Mouse (Mus musculus): ENCODE measurements around the gene Apol10b. TPM values are rescaled to one million over a fixed set of nuclear protein-coding genes. Genes with fewer than 3 reads are reported as not detected.
"Not testable (repeated sequence)": the region's sequence is repeated elsewhere in the genome, so short reads cannot be mapped to it uniquely, and the experiment has no call there.

Gene Apol10b
- polyA plus RNA-seq, 1 experiment, result 1.6 TPM

GRCm38 (mm10) chr15:77578801-77579200 lies 17.1 kb downstream of the Apol10b start:
- no peaks in the 10 kb centered on the region for H3K36me3 ChIP-seq (ENCODE audit: control insufficient read depth, insufficient read depth)
- no peaks in the 10 kb centered on the region for H3K27me3 ChIP-seq (ENCODE audit: control insufficient read depth, insufficient read depth, insufficient read length)
- H3ac ChIP-seq (ENCODE audit: control insufficient read depth, insufficient read length), result no peak overlapping the region
- no peak overlapping the region for H3K4me2 ChIP-seq (ENCODE audit: low read depth)
- H3K79me2 ChIP-seq (ENCODE audit: control insufficient read depth, insufficient read depth), result no peaks in the 10 kb centered on the region
- TF ChIP-seq MYOG (IDR thresholded peaks at IDR 0.05; ENCODE audit: control insufficient read depth in 1 of 3, insufficient read depth in 1 of 3, insufficient read length in 2 of 3, low read depth in 2 of 3), result no peak
- TF ChIP-seq USF1 (IDR thresholded peaks at IDR 0.05; ENCODE audit: low read depth), result no peak
- TF ChIP-seq MYOD1 (IDR thresholded peaks at IDR 0.05; ENCODE audit: control insufficient read depth in 1 of 3, insufficient read length in 2 of 3, low read depth in 2 of 3), result no peak
- TF ChIP-seq POLR2A (IDR thresholded peaks at IDR 0.05; ENCODE audit: insufficient read length, low read depth), result no peak
- no peak for TF ChIP-seq E2F4 (IDR thresholded peaks at IDR 0.05; ENCODE audit: insufficient read depth)
- TF ChIP-seq SRF (IDR thresholded peaks at IDR 0.05; ENCODE audit: control insufficient read depth, insufficient read length, low read depth), result no peak
- TF ChIP-seq CEBPB (IDR thresholded peaks at IDR 0.05; ENCODE audit: insufficient read depth, poor library complexity, severe bottlenecking), result no peak
- TF ChIP-seq TCF12 (IDR thresholded peaks at IDR 0.05; ENCODE audit: insufficient read depth, poor library complexity, severe bottlenecking), result no peak
- no peak for TF ChIP-seq POLR2AphosphoS2 (IDR thresholded peaks at IDR 0.05; ENCODE audit: insufficient read length, low read depth)
- no peak for TF ChIP-seq REST (IDR thresholded peaks at IDR 0.05; ENCODE audit: insufficient read depth, insufficient read length)
- TF ChIP-seq TCF3 (IDR thresholded peaks at IDR 0.05; ENCODE audit: insufficient read length, low read depth), result no peak
- TF ChIP-seq MAX (IDR thresholded peaks at IDR 0.05; ENCODE audit: low read depth), result no peak
- H3K4me3 ChIP-seq, result no peak overlapping the region

- peaks cover 13% of the 10 kb centered on the region for H3K27me3 ChIP-seq (ENCODE audit: control insufficient read depth, insufficient read depth, insufficient read length)
- H3K36me3 ChIP-seq (ENCODE audit: control insufficient read depth, insufficient read depth), result no peaks in the 10 kb centered on the region
- H3K4me2 ChIP-seq (ENCODE audit: low read depth), result no peak overlapping the region
- no peak for TF ChIP-seq TCF12 (IDR thresholded peaks at IDR 0.05; ENCODE audit: insufficient read depth, poor library complexity, severe bottlenecking)
- TF ChIP-seq REST (IDR thresholded peaks at IDR 0.05; ENCODE audit: insufficient read depth, insufficient read length), result no peak
- TF ChIP-seq POLR2AphosphoS2 (IDR thresholded peaks at IDR 0.05; ENCODE audit: insufficient read length, low read depth), result no peak
- TF ChIP-seq MAX (IDR thresholded peaks at IDR 0.05; ENCODE audit: low read depth), result no peak
- TF ChIP-seq MYOD1 (IDR thresholded peaks at IDR 0.05; ENCODE audit: control insufficient read depth in 1 of 3, insufficient read length in 2 of 3, low read depth in 2 of 3), result no peak
- no peak for TF ChIP-seq POLR2A (IDR thresholded peaks at IDR 0.05; ENCODE audit: insufficient read length, low read depth)
- TF ChIP-seq MYOG (IDR thresholded peaks at IDR 0.05; ENCODE audit: control insufficient read depth in 1 of 3, insufficient read depth in 1 of 3, insufficient read length in 2 of 3, low read depth in 2 of 3), result no peak
- no peak for TF ChIP-seq CEBPB (IDR thresholded peaks at IDR 0.05; ENCODE audit: insufficient read depth, poor library complexity, severe bottlenecking)
- TF ChIP-seq TCF3 (IDR thresholded peaks at IDR 0.05; ENCODE audit: insufficient read length, low read depth), result no peak
- no peak overlapping the region for H3K4me3 ChIP-seq
- H3ac ChIP-seq (ENCODE audit: control insufficient read depth, insufficient read length), result no peak overlapping the region
- H3K79me2 ChIP-seq (ENCODE audit: control insufficient read depth, insufficient read depth), result no peaks in the 10 kb centered on the region
Measured at GRCm38 (mm10) chr15:77563219-77563618, 32.7 kb downstream of the Apol10b start.

GRCm38 (mm10) chr15:77561792-77562191 lies 34.1 kb downstream of the Apol10b start, which contains the start of gene 1700025B11Rik:
Gene 1700025B11Rik (minus strand): TSS chr15:77561892.
- no peak for TF ChIP-seq MYOG (IDR thresholded peaks at IDR 0.05; ENCODE audit: control insufficient read depth in 1 of 3, insufficient read depth in 1 of 3, insufficient read length in 2 of 3, low read depth in 2 of 3)
- TF ChIP-seq REST (IDR thresholded peaks at IDR 0.05; ENCODE audit: insufficient read depth, insufficient read length), result no peak
- TF ChIP-seq E2F4 (IDR thresholded peaks at IDR 0.05; ENCODE audit: insufficient read depth), result no peak
- no peak for TF ChIP-seq MAX (IDR thresholded peaks at IDR 0.05; ENCODE audit: low read depth)
- no peak for TF ChIP-seq SRF (IDR thresholded peaks at IDR 0.05; ENCODE audit: control insufficient read depth, insufficient read length, low read depth)
- TF ChIP-seq TCF12 (IDR thresholded peaks at IDR 0.05; ENCODE audit: insufficient read depth, poor library complexity, severe bottlenecking), result no peak
- no peak for TF ChIP-seq CEBPB (IDR thresholded peaks at IDR 0.05; ENCODE audit: insufficient read depth, poor library complexity, severe bottlenecking)
- no peak for TF ChIP-seq POLR2AphosphoS2 (IDR thresholded peaks at IDR 0.05; ENCODE audit: insufficient read length, low read depth)
- no peak for TF ChIP-seq TCF3 (IDR thresholded peaks at IDR 0.05; ENCODE audit: insufficient read length, low read depth)
- no peak for TF ChIP-seq MYOD1 (IDR thresholded peaks at IDR 0.05; ENCODE audit: control insufficient read depth in 1 of 3, insufficient read length in 2 of 3, low read depth in 2 of 3)
- no peak for TF ChIP-seq USF1 (IDR thresholded peaks at IDR 0.05; ENCODE audit: low read depth)
- no peak for TF ChIP-seq POLR2A (IDR thresholded peaks at IDR 0.05; ENCODE audit: insufficient read length, low read depth)
- no peaks in the 10 kb centered on the region for H3K79me2 ChIP-seq (ENCODE audit: control insufficient read depth, insufficient read depth)
- H3K4me3 ChIP-seq, result no peak within 1 kb of the TSS
- peaks cover 13% of the 10 kb centered on the region for H3K27me3 ChIP-seq (ENCODE audit: control insufficient read depth, insufficient read depth, insufficient read length)
- no peak within 1 kb of the TSS for H3ac ChIP-seq (ENCODE audit: control insufficient read depth, insufficient read length)
- H3K36me3 ChIP-seq (ENCODE audit: control insufficient read depth, insufficient read depth), result no peaks in the 10 kb centered on the region
- no peak within 1 kb of the TSS for H3K4me2 ChIP-seq (ENCODE audit: low read depth)

- not testable (repeated sequence) for H3K27me3 ChIP-seq (ENCODE audit: control insufficient read depth, insufficient read depth, insufficient read length); H3K36me3 ChIP-seq (ENCODE audit: control insufficient read depth, insufficient read depth); H3K4me2 ChIP-seq (ENCODE audit: low read depth); H3K4me3 ChIP-seq; H3ac ChIP-seq (ENCODE audit: control insufficient read depth, insufficient read length); H3K79me2 ChIP-seq (ENCODE audit: control insufficient read depth, insufficient read depth)
Measured at GRCm38 (mm10) chr15:77539221-77539620, 56.7 kb downstream of the Apol10b start.

Other genes with a start within 250 kb of the Apol10b start
- 0.18 TPM for gene Apol7a, start 197.0 kb downstream of the Apol10b start, polyA plus RNA-seq (2012; fragmentation: generic; extraction: Trizol)
- gene Apol9a, start 185.0 kb downstream of the Apol10b start, polyA plus RNA-seq (2012; fragmentation: generic; extraction: Trizol), result 16.3 TPM
- not detected for gene Apol7b, start 148.6 kb downstream of the Apol10b start, polyA plus RNA-seq (2012; fragmentation: generic; extraction: Trizol)
- not detected for gene Apol10a, start 119.1 kb downstream of the Apol10b start, polyA plus RNA-seq (2012; fragmentation: generic; extraction: Trizol)
- gene Apol11a, start 87.9 kb downstream of the Apol10b start, polyA plus RNA-seq (2012; fragmentation: generic; extraction: Trizol), result 0.07 TPM
- not detected for gene Apol7c, start 62.8 kb downstream of the Apol10b start, polyA plus RNA-seq (2012; fragmentation: generic; extraction: Trizol)
- not detected for gene 1700025B11Rik, start 34.2 kb downstream of the Apol10b start, polyA plus RNA-seq (2012; fragmentation: generic; extraction: Trizol)
- gene Gm36245, start 3.1 kb upstream of the Apol10b start, polyA plus RNA-seq (2012; fragmentation: generic; extraction: Trizol), result not detected
- 0.02 TPM for gene Apol11b, start 47.2 kb upstream of the Apol10b start, polyA plus RNA-seq (2012; fragmentation: generic; extraction: Trizol)
- gene Apol7e, start 102.7 kb upstream of the Apol10b start, polyA plus RNA-seq (2012; fragmentation: generic; extraction: Trizol), result not detected
- 63.1 TPM for gene Apol9b, start 132.9 kb upstream of the Apol10b start, polyA plus RNA-seq (2012; fragmentation: generic; extraction: Trizol)
- 0.38 TPM for gene Apol8, start 160.9 kb upstream of the Apol10b start, polyA plus RNA-seq (2012; fragmentation: generic; extraction: Trizol)
- 466 TPM for gene Myh9, start 246.1 kb upstream of the Apol10b start, polyA plus RNA-seq (2012; fragmentation: generic; extraction: Trizol)

Measured in myocyte (in vitro differentiated cells).